In the genomic region with DNA sequence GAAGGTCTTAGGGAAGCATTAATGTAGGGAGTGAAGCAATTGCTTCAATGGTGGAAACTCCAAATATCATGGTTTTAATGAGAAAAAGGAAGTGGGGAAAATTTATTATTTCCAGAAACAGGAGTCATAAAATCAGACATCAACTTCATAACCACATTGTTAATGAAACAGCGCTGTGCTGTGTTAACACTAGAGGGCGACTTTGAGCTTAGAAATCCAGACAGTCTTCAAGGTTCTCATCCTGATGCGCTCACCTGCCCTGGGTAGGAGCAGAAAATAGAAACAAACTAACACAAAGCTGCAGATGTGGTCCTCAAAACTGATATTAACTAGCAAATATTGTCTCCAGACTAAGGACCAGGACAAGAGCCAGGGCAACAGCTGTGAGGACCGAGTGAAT, we compare ENCODE assay signal across 8 mouse cellular contexts. TPM values are rescaled to one million over a fixed set of nuclear protein-coding genes. Genes with fewer than 3 reads are reported as not detected.
DNase-seq lines count a peak whose midpoint lies in the region; ATAC-seq lines count a peak whose summit lies in the region.

No protein-coding gene starts in this region.

- intact Hi-C loops in left cerebral cortex, postnatal 10 days (cut with DNase I) = loop anchor here (2.0 to 5.0 kb wide), 3 partner anchors 63 to 162 kb away; no protein-coding TSS in a partner anchor

- ATAC-seq in granulocyte monocyte progenitor cell, adult 5-6 weeks (replicated peaks; ENCODE audit: poor library complexity, severe bottlenecking) = 0 out of 2 replicates have a peak, but pooled peaks have one; percentile 50

- peak; percentile 45 for DNase-seq in adrenal gland, postnatal 10 days
- no peak for DNase-seq in adrenal gland, postnatal 25 days
- DNase-seq in left cerebral cortex, adult 11 months (ENCODE audit: low spot score) = peak; percentile 31
- DNase-seq in left cerebral cortex, postnatal 10 days (ENCODE audit: extremely low spot score in 1 of 2, low spot score in 2 of 2) = no peak
- peak; percentile 69 for DNase-seq in adipocyte (ENCODE audit: low spot score)
- DNase-seq in lung, postnatal 14 days = peak; percentile 62
- DNase-seq in thymus, postnatal 25 days = peak; percentile 55

RNA-seq across cellular contexts. Expression of a gene that starts 7.6 kb away (rescaled TPM):
- 10 to 100 TPM; 27.9 to 36.1 TPM for total RNA-seq in adrenal gland, postnatal 10 days (2021)
- 15.5 and 17.0 TPM in 2 replicates for total RNA-seq in adrenal gland, postnatal 25 days (2021)
- 1 to 10 TPM; 1.3 to 1.4 TPM for total RNA-seq in left cerebral cortex, postnatal 10 days (2021)
- total RNA-seq in granulocyte monocyte progenitor cell, adult 5-6 weeks (2014; fragmentation: Nextera tagmentation) = 15.3 and 35.8 TPM in 2 replicates
- 32.7 and 40.7 TPM in 2 replicates for total RNA-seq in granulocyte monocyte progenitor cell, adult 5-6 weeks (2017)

RNA-seq across cellular contexts. Expression of a gene that starts 11.2 kb away (rescaled TPM):
- total RNA-seq in adrenal gland, postnatal 10 days (2021) = 1 to 10 TPM; 2.7 to 3.5 TPM
- total RNA-seq in adrenal gland, postnatal 25 days (2021) = 0.43 TPM in 1 of 2 replicates, not detected in the other
- total RNA-seq in left cerebral cortex, postnatal 10 days (2021) = under 1 TPM in 1 of 2 experiments, not detected in 1; 0.39 TPM
- 8.3 and 13.9 TPM in 2 replicates for total RNA-seq in granulocyte monocyte progenitor cell, adult 5-6 weeks (2014; fragmentation: Nextera tagmentation)
- total RNA-seq in granulocyte monocyte progenitor cell, adult 5-6 weeks (2017) = 2.1 and 2.3 TPM in 2 replicates

RNA-seq across cellular contexts. Expression of a gene that starts 37.7 kb away (rescaled TPM):
- 10 to 100 TPM; 40.5 to 44.8 TPM for total RNA-seq in adrenal gland, postnatal 10 days (2021)
- 14.2 and 19.2 TPM in 2 replicates for total RNA-seq in adrenal gland, postnatal 25 days (2021)
- total RNA-seq in left cerebral cortex, postnatal 10 days (2021) = under 1 TPM; 0.71 TPM
- total RNA-seq in granulocyte monocyte progenitor cell, adult 5-6 weeks (2014; fragmentation: Nextera tagmentation) = 2.4 and 6.9 TPM in 2 replicates
- total RNA-seq in granulocyte monocyte progenitor cell, adult 5-6 weeks (2017) = 2.4 and 4.8 TPM in 2 replicates

RNA-seq across cellular contexts. Expression of a gene that starts 46.6 kb away (rescaled TPM):
- total RNA-seq in adrenal gland, postnatal 10 days (2021) = 10 to 100 TPM; 32.8 to 35.0 TPM
- 43.1 and 56.6 TPM in 2 replicates for total RNA-seq in adrenal gland, postnatal 25 days (2021)
- total RNA-seq in left cerebral cortex, postnatal 10 days (2021) = 1 to 10 TPM; 2.6 to 3.0 TPM
- total RNA-seq in granulocyte monocyte progenitor cell, adult 5-6 weeks (2014; fragmentation: Nextera tagmentation) = 23.2 and 40.2 TPM in 2 replicates
- total RNA-seq in granulocyte monocyte progenitor cell, adult 5-6 weeks (2017) = 62.7 and 69.6 TPM in 2 replicates

RNA-seq across cellular contexts. Expression of a gene that starts 52.4 kb away (rescaled TPM):
- 10 to 100 TPM; 22.8 to 29.1 TPM for total RNA-seq in adrenal gland, postnatal 10 days (2021)
- 11.7 and 23.5 TPM in 2 replicates for total RNA-seq in adrenal gland, postnatal 25 days (2021)
- 1 to 10 TPM; 1.7 TPM for total RNA-seq in left cerebral cortex, postnatal 10 days (2021)
- 391 and 417 TPM in 2 replicates for total RNA-seq in granulocyte monocyte progenitor cell, adult 5-6 weeks (2014; fragmentation: Nextera tagmentation)
- 462 and 464 TPM in 2 replicates for total RNA-seq in granulocyte monocyte progenitor cell, adult 5-6 weeks (2017)

Comparison
In these comparisons a context has a peak if more than half of its experiments do, and no peak if none do; other contexts are left out.
1. DNase-seq: peak in adrenal gland, postnatal 10 days (single experiment), left cerebral cortex, adult 11 months (single experiment), adipocyte (single experiment), lung, postnatal 14 days (single experiment) and thymus, postnatal 25 days (single experiment); none in adrenal gland, postnatal 25 days (single experiment) and left cerebral cortex, postnatal 10 days (0 of 2).